Comparison of ENCODE assay signal across 10 mouse cellular contexts in the genomic region with DNA sequence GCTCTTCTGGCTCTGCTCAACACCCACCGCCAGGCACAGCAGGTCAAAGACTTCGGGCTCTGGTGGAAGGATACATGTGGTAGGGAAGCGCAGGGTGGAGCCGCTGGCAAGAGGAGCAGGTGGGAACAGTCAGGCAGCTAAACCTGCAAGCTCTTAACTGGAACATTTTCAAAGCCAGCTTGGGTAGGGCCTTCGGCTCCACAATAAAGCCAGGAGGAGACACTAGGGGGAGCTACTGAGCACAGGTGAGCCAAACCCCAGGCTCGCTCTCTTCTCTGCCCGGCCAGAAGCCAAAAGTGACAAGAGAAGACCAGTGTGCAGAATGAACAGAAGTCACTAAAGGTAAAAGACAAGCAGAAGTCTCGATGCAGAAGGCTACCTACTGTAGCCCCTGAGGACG. TPM values are rescaled to one million over a fixed set of nuclear protein-coding genes. Genes with fewer than 3 reads are reported as not detected.
DNase-seq lines count a peak whose midpoint lies in the region; TF ChIP-seq lines count a peak whose summit lies in the region.
"Had no signal": no experiment of that assay in that cellular context is flagged by ENCODE, and none has a peak within 500 bp of the region (broad histone marks: within the 10 kb centered on the region; RNA-seq: fewer than 3 reads in every experiment).

No protein-coding gene starts in this region.

- H3K27ac ChIP-seq in embryonic fibroblast, embryonic 13.5 days (ENCODE audit: insufficient read depth, low read length) = no peak overlapping the region

- intact Hi-C loops in left cerebral cortex, postnatal 36 days (cut with DNase I) = no loop called here

- no peaks in the 10 kb centered on the region for H3K4me1 ChIP-seq in embryonic fibroblast, embryonic 13.5 days (ENCODE audit: control insufficient read depth, insufficient read depth, low read length)

- DNase-seq in heart, postnatal 4 days = peak; percentile 19
- DNase-seq in heart, adult 8-10 months (ENCODE audit: low spot score) = no peak
- DNase-seq in B cell, adult 2 months = peak; percentile 64 to 65
- peak; percentile 12 for DNase-seq in brain, embryonic 14.5 days (ENCODE audit: low read depth)
- peak; percentile 49 for DNase-seq in lung, postnatal 14 days
- DNase-seq in yolk sac, embryonic 10.5 days (ENCODE audit: low spot score) = no peak
- no peak for DNase-seq in left cerebral cortex, postnatal 36 days (ENCODE audit: low spot score in 2 of 2)

- TF ChIP-seq CTCF in brain, embryonic 14.5 days (IDR thresholded peaks at IDR 0.05; ENCODE audit: borderline replicate concordance, extremely low read depth, insufficient read depth, insufficient read length) = peak; percentile 66
- TF ChIP-seq CTCF in embryonic fibroblast, embryonic 13.5 days (IDR thresholded peaks at IDR 0.05; ENCODE audit: borderline replicate concordance, insufficient read depth, low read length) = 0 out of 2 replicates have a peak, but pooled peaks have one; percentile 26

- TF ChIP-seq POLR2A in brain, embryonic 14.5 days (IDR thresholded peaks at IDR 0.05; ENCODE audit: borderline replicate concordance, extremely low read depth, insufficient read depth, insufficient read length, poor library complexity, severe bottlenecking) = no peak
- no peak for TF ChIP-seq POLR2A in embryonic fibroblast, embryonic 13.5 days (IDR thresholded peaks at IDR 0.05; ENCODE audit: low read depth, low read length)

- no peak overlapping the region for H3K4me3 ChIP-seq in embryonic fibroblast, embryonic 13.5 days (ENCODE audit: insufficient read depth, low read length)

RNA-seq across cellular contexts. Expression of gene Dip2a, which starts 46.7 kb away (rescaled TPM):
- total RNA-seq in heart, postnatal 4 days (2021) = 10 to 100 TPM; 28.4 to 31.6 TPM
- total RNA-seq in heart, adult 8-10 months (2022) = 1 to 10 TPM; 7.6 to 9.2 (median 8.4) TPM
- 38.3 and 43.2 TPM in 2 replicates for polyA plus RNA-seq in brain, embryonic 14.5 days (2012; rRNA removed)
- polyA plus RNA-seq in embryonic fibroblast, embryonic 13.5 days (2011; ENCODE audit: insufficient read length, low read depth, missing spikeins) = 28.2 and 30.9 TPM in 2 replicates
- total RNA-seq in left cerebral cortex, postnatal 36 days (2021) = 10 to 100 TPM; 57.4 to 61.4 TPM

RNA-seq across cellular contexts. Expression of gene AC141477.1, which starts 48.5 kb away (rescaled TPM):
- total RNA-seq in heart, postnatal 4 days (2021) = not detected
- 1 to 10 TPM in 1 of 4 experiments, not detected in 3; 3.1 TPM for total RNA-seq in heart, adult 8-10 months (2022)
- polyA plus RNA-seq in brain, embryonic 14.5 days (2012; rRNA removed) = not detected in 2 replicates
- polyA plus RNA-seq in embryonic fibroblast, embryonic 13.5 days (2011; ENCODE audit: insufficient read length, low read depth, missing spikeins) = 10.1 and 16.2 TPM in 2 replicates
- total RNA-seq in left cerebral cortex, postnatal 36 days (2021) = not detected
- total RNA-seq: hematopoietic stem cell, adult 5-6 weeks had no signal
- polyA plus RNA-seq: neural tube, embryonic 11.5 days had no signal

RNA-seq across cellular contexts. Expression of gene Pcnt, which starts 50.8 kb away (rescaled TPM):
- total RNA-seq in heart, postnatal 4 days (2021) = 10 to 100 TPM; 27.1 TPM
- 10 to 100 TPM; 46.5 to 61.5 (median 54.6) TPM for total RNA-seq in heart, adult 8-10 months (2022)
- 20.7 and 30.5 TPM in 2 replicates for polyA plus RNA-seq in brain, embryonic 14.5 days (2012; rRNA removed)
- polyA plus RNA-seq in embryonic fibroblast, embryonic 13.5 days (2011; ENCODE audit: insufficient read length, low read depth, missing spikeins) = 13.0 and 15.5 TPM in 2 replicates
- total RNA-seq in left cerebral cortex, postnatal 36 days (2021) = 10 to 100 TPM; 24.5 to 27.6 TPM

RNA-seq across cellular contexts. Expression of gene 2610028H24Rik, which starts 57.1 kb away (rescaled TPM):
- total RNA-seq in heart, postnatal 4 days (2021) = not detected
- total RNA-seq in heart, adult 8-10 months (2022) = under 1 TPM in 3 of 4 experiments, not detected in 1; 0.22 to 0.49 (median 0.25) TPM
- polyA plus RNA-seq in brain, embryonic 14.5 days (2012; rRNA removed) = not detected in 2 replicates
- polyA plus RNA-seq in embryonic fibroblast, embryonic 13.5 days (2011; ENCODE audit: insufficient read length, low read depth, missing spikeins) = not detected in 2 replicates
- total RNA-seq in left cerebral cortex, postnatal 36 days (2021) = not detected
- total RNA-seq: hematopoietic stem cell, adult 5-6 weeks had no signal
- polyA plus RNA-seq: neural tube, embryonic 11.5 days had no signal

Comparison
In these comparisons a context has a peak if more than half of its experiments do, and no peak if none do; other contexts are left out.
1. DNase-seq: peak in heart, postnatal 4 days (single experiment), B cell, adult 2 months (2 of 2), brain, embryonic 14.5 days (single experiment) and lung, postnatal 14 days (single experiment); none in heart, adult 8-10 months (single experiment), yolk sac, embryonic 10.5 days (single experiment) and left cerebral cortex, postnatal 36 days (0 of 2).